Mouse (Mus musculus): ENCODE results near the gene Hist2h2ac.
A peak's percentile ranks its signal among the peaks of the same experiment; 100 is the strongest.
"Not testable (repeated sequence)": the region's sequence is repeated elsewhere in the genome, so short reads cannot be mapped to it uniquely, and the experiment has no call there.

Gene Hist2h2ac

GRCm38 (mm10) chr3:96230404-96230803, 9.7 kb upstream of the Hist2h2ac start:
- DNase-seq (ENCODE audit: extremely low spot score): no peak

GRCm38 (mm10) chr3:96228828-96229227, 8.1 kb upstream of the Hist2h2ac start:
- no peak for DNase-seq (ENCODE audit: extremely low spot score)

DNA sequence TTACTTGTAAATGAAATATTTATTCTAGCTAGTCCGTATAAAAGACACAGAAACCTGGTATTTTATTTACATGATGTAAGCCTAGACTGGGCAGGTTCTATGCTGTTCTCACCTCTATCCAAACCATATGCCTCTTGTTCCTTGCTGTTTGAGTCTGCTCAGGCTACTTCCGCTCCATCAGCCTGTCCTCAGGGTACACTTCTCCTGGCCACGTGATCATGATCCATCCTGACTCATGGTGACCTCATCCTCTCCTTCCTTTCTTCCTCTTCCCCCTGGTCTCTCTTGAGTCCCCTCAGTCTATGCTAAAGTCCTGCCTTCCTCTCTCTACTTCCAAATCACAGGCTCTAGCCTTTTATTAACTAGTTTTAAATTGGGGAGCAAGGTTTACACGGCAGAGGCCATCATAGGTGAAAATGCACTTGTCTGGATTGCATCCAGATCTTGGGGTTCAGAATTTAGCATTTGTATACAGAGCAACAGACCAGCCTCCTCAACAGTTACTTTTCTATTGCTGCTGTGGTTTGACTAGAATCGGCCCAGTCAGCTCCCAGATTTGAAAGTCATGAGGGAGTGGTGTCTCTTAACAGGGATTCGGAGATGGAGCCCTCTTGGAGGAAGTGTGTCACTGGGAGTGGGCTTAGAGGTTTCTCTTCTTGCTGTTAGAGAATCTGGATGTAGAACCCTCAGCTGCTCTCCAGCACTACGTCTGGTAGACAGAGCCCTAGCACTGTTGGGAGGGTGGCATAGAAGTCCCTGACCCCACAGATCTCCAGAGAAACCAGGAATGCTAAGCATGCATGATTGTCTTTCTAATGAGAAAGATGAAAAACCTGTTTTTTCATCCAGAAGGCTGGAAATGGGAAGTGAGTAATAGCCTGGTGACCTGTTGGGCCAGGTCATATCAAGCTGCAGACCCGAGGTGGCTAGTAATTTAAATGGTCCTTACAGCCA, 6.3 kb upstream of the Hist2h2ac start:
- no peak for DNase-seq (ENCODE audit: extremely low spot score)

DNA sequence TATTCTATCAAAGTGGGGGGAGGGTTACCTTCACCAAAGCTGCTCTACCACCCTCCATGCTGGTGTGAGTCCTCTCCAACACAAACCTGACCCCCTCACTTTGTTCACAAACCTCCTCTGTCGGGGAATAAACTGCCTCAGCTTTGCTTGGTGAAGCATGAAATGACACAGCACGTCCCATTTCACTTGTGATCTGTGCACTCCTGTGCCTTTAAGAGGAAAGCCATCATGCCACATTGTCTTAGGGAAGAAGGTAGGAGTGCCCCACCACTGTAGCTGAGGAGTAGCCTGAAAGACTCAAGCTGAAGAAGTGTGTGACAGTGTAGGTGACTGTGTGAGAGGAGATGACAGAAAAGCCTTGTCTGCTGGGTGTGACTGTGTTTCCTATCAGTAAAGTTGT, 4.7 kb upstream of the Hist2h2ac start:
- DNase-seq (ENCODE audit: extremely low spot score): no peak

DNA sequence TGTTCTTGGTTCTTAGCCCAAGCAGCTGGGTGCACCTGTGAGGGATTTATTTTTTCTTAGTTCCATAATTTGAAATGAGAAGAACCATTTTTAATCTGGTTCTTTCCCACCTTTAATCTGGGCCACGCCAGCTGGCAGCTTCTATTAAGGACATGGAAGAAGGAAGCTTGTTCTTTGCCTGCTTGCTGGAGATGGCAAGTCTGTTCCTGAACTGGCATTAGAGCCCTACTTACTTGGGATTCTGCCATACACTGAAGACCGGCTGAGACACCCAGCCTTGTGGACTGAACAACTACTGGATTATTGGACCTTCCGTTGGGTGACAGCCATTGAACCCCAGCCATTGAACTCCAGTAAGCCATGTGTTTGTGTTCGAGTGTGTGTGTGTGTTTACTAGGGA, 2.1 kb upstream of the Hist2h2ac start:
- DNase-seq (ENCODE audit: extremely low spot score): no peak

DNA sequence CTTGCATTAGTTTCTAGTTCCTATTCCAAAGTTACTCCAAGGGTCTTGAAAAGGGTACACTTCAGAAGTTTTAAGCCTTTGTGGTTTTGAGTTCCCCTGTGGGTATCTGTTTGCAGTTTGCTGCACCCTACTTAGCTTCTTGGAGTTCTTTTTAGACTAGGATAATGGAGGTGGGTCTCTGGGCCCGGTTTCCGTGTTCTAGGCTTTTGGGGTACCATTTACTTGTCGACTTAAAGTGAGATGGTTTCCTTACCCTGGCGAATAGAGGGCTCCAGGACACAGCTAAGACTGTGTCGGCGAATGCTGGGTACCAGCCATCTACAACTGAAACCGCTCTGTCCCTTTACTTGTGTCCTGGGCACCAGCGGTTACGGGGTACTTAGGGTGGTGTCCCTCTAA, 959 bp upstream of the Hist2h2ac start:
- no peak for DNase-seq (ENCODE audit: extremely low spot score)

DNA sequence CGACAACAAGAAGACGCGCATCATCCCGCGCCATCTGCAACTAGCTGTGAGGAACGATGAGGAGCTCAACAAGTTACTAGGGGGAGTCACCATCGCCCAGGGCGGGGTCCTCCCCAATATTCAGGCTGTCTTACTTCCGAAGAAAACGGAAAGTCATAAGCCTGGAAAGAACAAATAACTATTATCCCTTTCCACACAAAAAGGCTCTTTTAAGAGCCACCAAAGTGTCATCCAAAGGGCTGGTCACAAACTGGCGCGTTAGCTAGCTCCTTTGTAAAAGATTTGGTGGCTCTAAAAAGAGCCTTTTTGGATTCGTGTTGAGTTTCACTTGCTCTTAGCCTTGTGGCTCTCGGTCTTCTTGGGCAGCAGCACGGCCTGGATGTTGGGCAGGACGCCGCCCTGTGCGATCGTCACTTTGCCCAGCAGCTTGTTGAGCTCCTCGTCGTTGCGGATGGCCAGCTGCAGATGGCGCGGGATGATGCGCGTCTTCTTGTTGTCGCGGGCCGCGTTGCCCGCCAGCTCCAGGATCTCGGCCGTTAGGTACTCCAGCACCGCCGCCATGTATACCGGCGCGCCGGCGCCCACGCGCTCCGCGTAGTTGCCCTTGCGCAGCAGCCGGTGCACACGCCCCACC, 432 bp downstream of the Hist2h2ac start:
- DNase-seq (ENCODE audit: extremely low spot score): peak; percentile 82

GRCm38 (mm10) chr3:96219661-96220130, 984 bp downstream of the Hist2h2ac start, which contains the start of the genes Bola1 and Hist2h2ab:
Gene Bola1, minus strand, starts transcription at chr3:96219709.
Gene Hist2h2ab, plus strand, starts transcription at chr3:96219865.
- peak; percentile 87 for DNase-seq (ENCODE audit: extremely low spot score)

- no peak for DNase-seq (ENCODE audit: extremely low spot score)
Observed at GRCm38 (mm10) chr3:96219191-96219641, 1.5 kb downstream of the Hist2h2ac start.

DNA sequence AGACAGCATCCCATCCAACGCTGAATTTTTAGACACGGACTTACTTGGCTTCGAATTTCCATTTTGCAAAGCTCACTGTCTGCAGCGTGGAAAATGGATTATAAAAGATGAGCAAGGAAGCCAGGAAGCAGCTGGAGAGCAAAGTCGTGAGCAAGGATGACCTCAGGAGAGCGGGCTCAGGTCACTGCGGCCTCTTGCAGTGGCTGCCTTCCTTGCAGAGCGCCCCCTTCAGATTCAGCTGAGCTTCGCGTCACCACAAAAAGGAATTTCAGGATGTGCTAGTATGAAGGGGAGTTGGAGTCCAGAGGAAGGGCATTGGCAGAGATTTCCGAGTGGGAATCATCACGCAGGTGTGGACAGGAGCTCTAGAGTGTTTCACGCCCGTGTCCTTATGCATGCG, 11.4 kb downstream of the Hist2h2ac start:
- DNase-seq (ENCODE audit: extremely low spot score): no peak

GRCm38 (mm10) chr3:96207819-96208218, 12.9 kb downstream of the Hist2h2ac start:
- DNase-seq (ENCODE audit: extremely low spot score): no peak

DNA sequence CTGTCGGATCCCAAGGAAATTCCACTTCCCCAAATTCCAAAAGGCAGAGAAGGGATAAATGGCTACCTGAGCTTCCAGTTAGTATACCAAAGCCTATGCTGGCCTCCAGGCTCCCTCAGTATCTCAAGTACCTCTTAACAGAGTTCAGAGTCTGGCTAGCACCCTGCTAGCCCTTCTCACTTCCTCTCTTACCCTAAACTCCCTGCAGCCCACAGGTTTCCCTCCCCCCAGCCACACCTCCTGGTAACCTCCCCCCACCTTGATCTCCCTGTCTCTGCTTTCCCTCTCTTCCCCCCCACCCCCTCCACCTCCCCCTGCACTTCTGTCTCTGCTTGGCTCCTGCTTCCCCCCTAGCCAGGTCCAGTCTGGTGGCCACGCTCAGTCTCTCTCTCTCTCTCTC, 20.9 kb downstream of the Hist2h2ac start:
- DNase-seq (ENCODE audit: extremely low spot score): no peak

GRCm38 (mm10) chr3:96198601-96199251, 22.0 kb downstream of the Hist2h2ac start:
- DNase-seq (ENCODE audit: extremely low spot score): not testable (repeated sequence)

DNA sequence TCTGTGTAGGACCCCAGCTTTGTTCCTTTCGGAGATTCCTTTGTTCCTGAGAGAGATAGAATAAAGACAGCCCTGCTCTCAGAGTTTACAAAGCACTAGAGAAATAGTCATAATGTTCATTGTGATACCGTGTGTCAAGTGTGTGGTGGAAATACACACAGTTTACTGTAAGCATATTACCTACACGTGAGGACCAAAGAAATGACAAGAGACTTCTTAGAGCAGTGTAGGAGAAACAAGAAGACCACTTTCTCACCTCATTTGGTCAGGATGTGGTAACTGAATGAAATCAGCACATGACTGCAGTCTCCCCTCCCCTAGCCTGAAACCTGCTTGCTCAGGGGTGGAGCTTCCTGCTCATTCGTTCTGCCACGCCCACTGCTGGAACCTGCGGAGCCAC, 22.5 kb downstream of the Hist2h2ac start:
- DNase-seq (ENCODE audit: extremely low spot score): no peak

DNA sequence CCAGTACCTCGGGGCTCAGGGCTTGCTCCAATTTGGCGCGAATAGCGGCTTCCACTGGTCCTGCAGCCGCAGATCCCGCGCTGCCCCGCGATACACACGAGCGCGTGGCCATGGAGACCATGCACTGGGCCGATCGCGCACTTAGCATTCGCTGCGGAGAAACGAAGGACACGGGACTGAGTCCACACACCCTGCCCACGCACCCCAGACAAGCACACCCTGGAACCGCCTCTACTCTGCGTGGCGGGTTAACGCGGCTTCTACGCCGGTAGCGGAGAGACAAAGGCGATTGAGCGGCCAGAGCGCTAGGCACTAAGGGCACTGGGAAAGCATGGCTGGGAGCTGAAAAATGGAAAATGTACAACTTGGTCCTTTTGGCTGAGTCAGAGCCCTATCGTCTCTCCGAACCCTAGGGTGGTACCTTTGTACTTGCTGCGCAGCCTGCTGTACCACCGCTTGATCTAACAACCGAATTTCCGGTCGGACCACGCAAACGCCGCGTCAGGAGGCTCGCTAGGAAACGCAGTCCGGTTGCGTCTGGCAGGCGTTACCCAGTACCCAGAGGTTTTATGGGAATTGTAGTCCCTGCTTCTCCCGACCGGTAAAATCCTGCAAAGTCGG, 23.4 kb downstream of the Hist2h2ac start:
- DNase-seq (ENCODE audit: extremely low spot score): peak; percentile 90

DNA sequence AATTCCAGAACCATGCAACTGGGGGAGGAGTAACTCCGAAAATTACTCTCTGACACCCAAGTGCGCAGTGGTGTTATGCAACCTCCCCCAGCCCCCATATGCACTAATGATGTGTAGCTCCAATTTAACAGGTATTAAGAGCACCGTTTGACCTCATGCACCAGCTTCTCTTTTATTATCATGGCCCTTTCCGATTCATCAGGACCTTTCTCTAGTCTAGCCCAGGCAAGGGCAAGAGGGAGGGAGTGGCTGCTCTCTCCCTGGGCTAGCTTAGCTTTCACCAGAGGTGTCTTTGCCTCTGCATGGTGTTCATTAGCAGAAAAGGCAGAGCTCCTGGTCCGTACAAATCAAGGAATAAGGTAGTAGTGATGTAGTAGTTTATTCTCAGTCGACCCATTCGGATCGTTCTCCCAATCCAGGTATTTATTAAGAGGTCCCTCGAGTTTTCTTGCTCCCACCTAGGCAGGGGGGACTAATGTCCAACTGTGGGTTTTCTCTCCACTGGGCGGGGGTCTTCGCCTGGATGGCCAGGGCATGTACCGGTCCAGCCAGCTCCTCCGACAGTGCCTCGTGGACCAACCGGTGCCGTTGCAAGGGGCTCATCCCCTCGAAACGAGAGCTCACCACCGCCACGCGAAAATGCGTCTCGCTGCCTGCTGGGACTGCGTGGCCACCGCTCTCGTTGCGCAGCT, 24.1 kb downstream of the Hist2h2ac start:
- no peak for DNase-seq (ENCODE audit: extremely low spot score)

GRCm38 (mm10) chr3:96195616-96196313, 24.9 kb downstream of the Hist2h2ac start:
- no peak for DNase-seq (ENCODE audit: extremely low spot score)

- DNase-seq (ENCODE audit: extremely low spot score): no peak
Observed at GRCm38 (mm10) chr3:96194966-96195365, 25.7 kb downstream of the Hist2h2ac start.

- DNase-seq (ENCODE audit: extremely low spot score): no peak
Observed at GRCm38 (mm10) chr3:96192977-96193376, 27.7 kb downstream of the Hist2h2ac start.

DNA sequence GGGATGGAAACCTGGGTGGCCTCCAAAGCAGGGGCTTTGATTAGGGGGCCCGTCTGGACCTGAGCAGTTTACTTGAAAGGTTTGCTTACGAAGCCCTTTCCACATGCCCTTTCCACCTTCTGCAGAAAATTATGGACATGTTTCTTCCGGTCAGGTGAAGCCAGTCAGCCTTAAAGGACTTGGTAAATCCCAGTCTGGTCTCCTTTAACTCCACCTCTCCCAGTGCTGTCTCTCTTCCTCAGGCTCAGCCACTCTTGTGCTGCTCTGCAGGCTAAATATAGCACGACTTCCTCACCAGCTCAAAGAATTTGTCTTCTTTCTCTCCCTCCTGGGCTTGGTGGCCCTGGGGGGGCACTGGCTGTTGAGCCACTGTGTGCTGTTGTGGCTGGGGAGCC, 38.3 kb downstream of the Hist2h2ac start:
- no peak for DNase-seq (ENCODE audit: extremely low spot score)
